Mouse (Mus musculus) brain, embryonic 14.5 days (tissue): Measurements from ENCODE around the gene Bsdc1.

ENCODE experiments used
- CTCF ChIP-seq: fragments of 200-500 bp; IDR thresholded peaks from 2 replicates; pipeline ENCODE4 v1.5.1; 2012; ENCODE audit warnings: inconsistent platforms, mild to moderate bottlenecking, moderate library complexity, borderline replicate concordance; ENCODE audit not compliant: insufficient read depth, insufficient read length; ENCODE audit errors: extremely low read depth
- POLR2A ChIP-seq: fragments of 200-500 bp; IDR thresholded peaks from 2 replicates; pipeline ENCODE4 v1.6.1; 2012; ENCODE audit warnings: mild to moderate bottlenecking, inconsistent platforms, borderline replicate concordance; ENCODE audit not compliant: poor library complexity, insufficient read depth, insufficient read length, severe bottlenecking; ENCODE audit errors: extremely low read depth

DNA sequence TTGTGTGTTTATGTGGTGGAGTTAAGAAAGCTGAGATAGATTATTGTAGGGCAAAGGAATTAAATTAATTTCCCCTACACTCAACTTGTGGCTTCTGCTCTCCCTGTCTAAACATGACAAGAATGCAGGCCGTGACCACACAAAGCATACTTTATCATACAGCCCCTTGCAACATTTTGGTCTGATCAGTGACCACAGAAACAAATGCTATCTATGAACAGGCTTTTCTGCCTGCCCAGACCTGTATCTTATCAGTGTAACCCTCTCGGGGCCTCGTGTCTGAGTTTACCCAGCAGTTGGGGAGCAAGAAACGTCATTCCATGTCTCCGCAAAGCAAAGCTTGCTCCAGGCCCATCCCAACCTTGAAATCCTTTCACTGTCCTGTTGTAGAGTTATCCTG, 44.9 kb upstream of the Bsdc1 start:
- TF ChIP-seq CTCF (no peak), POLR2A (no peak)
